Mouse (Mus musculus) testis, adult 2 months (tissue): ENCODE data around the gene Fpr3.

Source experiments
- CTCF ChIP-seq: fragments of 200-500 bp; IDR thresholded peaks from 2 replicates; pipeline ENCODE4 v1.5.1; 2012; ENCODE audit warnings: low read depth, mild to moderate bottlenecking, inconsistent platforms, low read length, moderate library complexity; ENCODE audit not compliant: control insufficient read depth, insufficient read depth, insufficient replicate concordance
- POLR2A ChIP-seq: fragments of 200-500 bp; IDR thresholded peaks from 2 replicates; pipeline ENCODE4 v1.6.1; 2012; ENCODE audit warnings: low read depth, mild to moderate bottlenecking, inconsistent platforms, low read length, moderate library complexity; ENCODE audit not compliant: control insufficient read depth

DNA sequence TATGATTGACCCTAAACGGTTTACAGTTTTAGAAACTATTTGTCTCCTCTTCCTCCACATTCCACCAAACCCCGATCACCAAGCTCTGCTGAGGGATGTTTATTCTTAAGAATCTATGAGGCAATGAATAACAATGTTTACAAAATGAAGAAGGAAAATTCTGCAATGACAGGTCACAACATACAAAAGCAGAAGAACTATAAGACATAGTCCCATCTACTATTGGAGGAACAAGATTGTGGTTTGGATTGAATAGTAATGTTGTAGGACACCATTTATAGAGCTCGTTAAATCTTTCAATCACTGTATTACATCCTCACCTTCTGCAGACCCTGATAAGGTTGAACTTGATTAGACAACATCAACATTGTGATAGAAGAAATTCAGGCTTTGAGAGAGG lies 5.0 kb upstream of the Fpr3 start:
- TF ChIP-seq CTCF (no peak), POLR2A (no peak)
